Comparison of ENCODE assay signal across 7 mouse cellular contexts in the genomic region with DNA sequence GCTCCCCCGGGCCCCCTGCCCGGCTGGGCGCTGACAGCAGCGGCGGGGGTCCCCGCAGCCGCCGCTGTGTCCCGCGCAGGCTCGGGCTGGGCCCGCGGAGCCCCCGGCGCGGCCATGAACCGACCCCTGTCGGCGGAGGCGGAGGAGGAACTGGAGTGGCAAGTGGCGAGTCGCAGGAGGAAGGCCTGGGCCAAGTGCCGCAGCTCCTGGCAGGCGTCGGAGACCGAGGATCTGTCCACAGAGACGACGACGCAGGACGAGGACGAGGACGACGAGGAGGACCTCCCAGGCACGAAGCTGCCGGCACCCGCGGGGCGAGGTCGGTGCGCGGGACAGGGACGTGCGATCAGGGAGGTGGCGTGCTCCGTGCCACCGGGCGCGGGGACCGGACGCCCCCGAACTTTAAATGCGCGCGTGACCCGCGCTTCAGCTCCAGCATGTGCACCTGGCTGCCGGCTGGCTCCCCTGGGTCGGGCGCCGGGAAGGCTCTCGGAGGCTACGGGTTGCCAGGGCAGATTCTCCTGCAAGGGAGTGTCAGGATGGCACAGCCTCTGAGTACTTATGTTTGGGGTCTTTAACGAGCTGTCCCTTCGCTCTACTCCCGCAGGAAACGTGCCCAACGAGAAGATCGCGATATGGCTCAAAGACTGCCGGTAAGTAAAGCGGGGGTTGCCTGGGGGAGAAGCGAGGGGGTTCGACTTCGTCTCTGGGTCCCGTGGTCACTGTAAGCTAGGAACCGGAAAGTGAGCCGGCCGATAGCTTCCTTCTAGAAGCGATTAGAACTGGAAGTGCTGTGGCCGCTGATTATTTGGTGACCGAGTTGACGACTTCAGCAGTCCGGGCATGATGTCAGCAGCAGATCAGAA. TPM values are rescaled to one million over a fixed set of nuclear protein-coding genes. Genes with fewer than 3 reads are reported as not detected.
A peak's percentile ranks its signal among the peaks of the same experiment; 100 is the strongest.
DNase-seq lines count a peak whose midpoint lies in the region; ATAC-seq lines count a peak whose summit lies in the region.

No protein-coding gene starts in this region.

- intact Hi-C loops in left cerebral cortex, postnatal 14 days (cut with DNase I) = loop anchor here (5.0 kb wide), 1 partner anchor 123 kb away; no protein-coding TSS in a partner anchor

- ATAC-seq in common myeloid progenitor, adult 5-6 weeks (replicated peaks; ENCODE audit: low read depth, poor library complexity, severe bottlenecking) = peak; percentile 59
- peak; percentile 61 for ATAC-seq in megakaryocyte-erythroid progenitor cell, adult 5-6 weeks (replicated peaks; ENCODE audit: low FRiP score, low TSS enrichment, poor library complexity, severe bottlenecking)

- peak; percentile 61 to 71 for DNase-seq in adrenal gland, adult 18-20 months (ENCODE audit: low spot score in 2 of 2)
- peak; percentile 73 for DNase-seq in gastrocnemius, postnatal 10 days
- peak; percentile 60 for DNase-seq in induced T-regulatory cell, adult 2 months (ENCODE audit: low read depth)
- peak; percentile 40 to 55 for DNase-seq in left cerebral cortex, postnatal 14 days (ENCODE audit: low spot score in 2 of 2)
- DNase-seq in right cerebral cortex, postnatal 14 days = peak; percentile 64

RNA-seq across cellular contexts. Expression of gene Itprid2, which starts 0.5 kb away (rescaled TPM):
- 10 to 100 TPM; 54.3 to 73.9 TPM for total RNA-seq in adrenal gland, adult 18-20 months (2021)
- total RNA-seq in common myeloid progenitor, adult 5-6 weeks (2017) = 12.3 and 14.9 TPM in 2 replicates
- total RNA-seq in gastrocnemius, postnatal 10 days (2021) = 10 to 100 TPM; 15.0 to 17.0 TPM
- 10 to 100 TPM; 26.1 to 28.8 TPM for total RNA-seq in left cerebral cortex, postnatal 14 days (2021)
- total RNA-seq in megakaryocyte-erythroid progenitor cell, adult 5-6 weeks (2014; fragmentation: Nextera tagmentation) = 9.2 and 10.6 TPM in 2 replicates
- total RNA-seq in megakaryocyte-erythroid progenitor cell, adult 5-6 weeks (2017) = 10.8 and 11.3 TPM in 2 replicates

Comparison
In these comparisons a context has a peak if more than half of its experiments do, and no peak if none do; other contexts are left out.
1. Peak in every context shown above with its lines: DNase-seq and ATAC-seq.